Mouse (Mus musculus) embryo, embryonic 11.5 days (tissue): ENCODE data around the gene Ghrhr.

Source experiments
- DNase-seq: peaks from one replicate; pipeline ENCODE4 v3.0.0-alpha.2; 2012; ENCODE audit warnings: low read depth, low spot score

Ghrhr gene

GRCm38 (mm10) chr6:55353711-55354445 lies 22.2 kb upstream of the Ghrhr start:
- no peak for DNase-seq

DNA sequence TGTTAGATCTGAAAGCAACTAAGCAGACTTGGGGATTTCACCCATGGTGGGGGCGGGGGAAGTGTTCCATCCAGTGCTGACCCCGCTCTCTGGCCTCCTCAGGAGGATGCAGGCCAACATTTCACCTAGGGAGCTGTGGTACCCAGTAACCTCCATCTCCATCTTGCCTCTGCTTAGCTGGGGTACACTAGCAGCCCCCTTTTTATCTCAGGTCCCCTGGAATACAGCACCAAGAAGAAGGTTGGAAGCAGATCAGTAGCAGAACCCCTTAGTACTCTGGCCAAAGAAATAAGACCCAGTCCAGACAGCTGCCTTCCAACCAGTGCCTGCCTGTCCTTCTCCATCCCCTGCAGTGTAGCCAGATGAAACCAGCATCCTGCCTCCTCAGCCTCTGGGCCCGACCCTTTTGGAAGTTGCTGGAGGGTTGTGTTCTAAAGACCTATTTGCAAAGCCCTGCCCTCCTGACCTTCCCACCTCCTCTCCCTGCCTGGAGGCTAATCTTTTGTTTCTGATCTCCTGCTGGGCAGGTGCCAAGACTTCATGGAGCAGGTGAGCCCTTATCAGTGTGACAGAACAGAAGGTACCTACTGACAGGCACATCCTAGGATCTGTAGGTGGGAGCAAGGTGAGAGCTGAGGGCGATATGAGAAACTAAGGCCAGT lies 21.5 kb upstream of the Ghrhr start:
- DNase-seq = no peak

DNA sequence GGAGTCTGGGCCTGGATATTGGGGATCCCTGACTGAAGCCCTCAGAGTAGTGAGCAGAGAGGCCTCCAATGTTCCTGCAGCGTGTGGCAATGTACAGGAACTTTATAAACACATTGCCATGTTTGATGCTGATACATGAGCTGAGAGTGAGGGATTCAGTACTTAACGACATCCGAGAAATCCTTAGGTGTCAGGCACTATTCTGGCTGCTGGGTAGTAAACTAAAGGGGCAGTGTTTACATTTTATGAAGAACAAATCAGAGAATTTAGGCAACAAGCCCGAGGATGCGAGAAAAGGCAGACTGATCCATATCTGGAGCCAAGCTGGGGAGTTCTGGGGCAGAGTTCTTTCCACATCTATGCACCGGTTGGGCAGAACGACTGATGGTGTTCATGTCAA lies 20.5 kb upstream of the Ghrhr start:
- no peak for DNase-seq

DNA sequence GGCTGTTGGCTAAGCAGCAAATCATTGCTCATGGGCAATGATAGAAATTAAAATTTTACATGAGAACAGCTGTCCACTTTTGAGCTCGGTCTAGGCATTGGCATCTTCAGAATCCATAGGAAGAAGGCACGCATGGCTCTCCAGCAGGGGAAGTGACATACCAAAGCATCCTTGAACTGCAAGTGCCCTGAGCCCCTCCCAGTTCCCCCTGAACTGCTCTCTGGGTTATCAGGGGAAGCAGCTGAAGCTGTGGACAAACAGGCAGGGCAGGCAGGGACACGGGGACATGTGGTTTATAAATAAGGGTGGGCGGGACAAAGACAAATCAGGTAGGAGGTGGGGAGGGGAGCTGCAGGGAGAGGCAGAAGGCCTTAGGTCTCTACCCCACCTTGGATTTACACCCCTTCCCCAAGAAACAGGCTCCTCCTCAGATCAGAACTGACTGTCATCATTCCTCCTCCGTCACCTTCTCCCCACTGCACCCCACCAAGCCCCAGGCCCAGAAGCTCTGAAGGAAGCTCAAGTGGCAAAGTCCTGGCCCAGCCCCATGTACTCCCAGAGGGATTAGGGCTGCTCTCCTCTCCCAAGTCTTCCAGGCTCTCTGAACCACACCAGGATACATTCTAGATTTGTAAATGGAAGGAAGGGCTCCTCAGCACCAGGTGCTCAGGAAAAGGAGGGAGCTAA lies 19.9 kb upstream of the Ghrhr start:
- no peak for DNase-seq

DNA sequence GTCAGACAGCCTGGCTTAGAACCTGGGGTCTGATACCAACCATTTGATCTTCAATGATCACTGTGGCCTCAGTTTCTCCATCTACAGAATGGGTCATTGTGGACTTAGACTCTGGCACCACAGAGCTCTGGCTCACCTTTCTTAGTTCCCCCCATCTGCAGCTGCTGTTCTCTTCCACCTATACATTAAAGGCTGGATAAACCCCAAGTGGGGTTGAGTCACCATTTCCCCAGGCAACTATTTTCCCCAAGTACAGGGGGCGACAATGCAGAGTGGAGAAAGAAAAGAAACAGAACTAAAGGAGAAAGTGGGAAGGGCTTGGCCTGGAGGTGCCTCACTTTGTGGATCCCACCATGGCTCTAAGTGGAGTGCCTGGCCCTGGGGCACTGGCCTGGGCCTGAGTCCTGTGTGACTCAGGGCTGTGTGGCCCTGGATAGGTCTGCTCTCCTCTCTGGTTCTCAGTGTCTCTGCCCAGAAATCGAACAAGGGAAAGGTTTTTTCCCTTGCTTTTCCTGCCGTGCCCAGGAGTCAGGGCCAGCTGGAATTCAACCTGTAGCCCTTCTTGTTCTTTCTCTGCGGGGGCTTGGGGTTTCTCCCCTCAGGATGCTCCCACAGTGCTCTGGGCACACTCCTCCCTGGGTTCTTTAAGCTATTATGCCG lies 19.0 kb upstream of the Ghrhr start:
- no peak for DNase-seq

GRCm38 (mm10) chr6:55357636-55358031 lies 18.5 kb upstream of the Ghrhr start:
- DNase-seq = no peak

DNA sequence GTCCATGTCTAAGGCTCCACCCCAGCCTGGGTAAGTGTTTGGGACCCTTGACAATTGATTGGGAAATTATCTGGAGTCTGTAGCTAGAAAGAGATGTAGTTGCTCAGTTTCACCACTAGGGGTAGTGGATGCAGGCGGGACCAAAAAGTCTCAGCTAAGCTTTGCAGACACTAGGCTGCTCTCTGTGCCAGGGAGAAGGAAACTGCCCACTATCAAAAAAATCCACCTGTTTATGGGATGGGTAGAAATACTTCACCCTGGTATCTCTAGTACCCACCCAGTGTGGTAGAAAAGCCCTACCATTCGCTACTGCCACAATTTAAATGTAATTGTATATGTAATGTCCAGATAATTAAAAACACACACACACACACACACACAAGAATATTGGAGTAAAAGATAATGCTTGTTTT lies 17.4 kb upstream of the Ghrhr start:
- DNase-seq = peak; percentile 35

DNA sequence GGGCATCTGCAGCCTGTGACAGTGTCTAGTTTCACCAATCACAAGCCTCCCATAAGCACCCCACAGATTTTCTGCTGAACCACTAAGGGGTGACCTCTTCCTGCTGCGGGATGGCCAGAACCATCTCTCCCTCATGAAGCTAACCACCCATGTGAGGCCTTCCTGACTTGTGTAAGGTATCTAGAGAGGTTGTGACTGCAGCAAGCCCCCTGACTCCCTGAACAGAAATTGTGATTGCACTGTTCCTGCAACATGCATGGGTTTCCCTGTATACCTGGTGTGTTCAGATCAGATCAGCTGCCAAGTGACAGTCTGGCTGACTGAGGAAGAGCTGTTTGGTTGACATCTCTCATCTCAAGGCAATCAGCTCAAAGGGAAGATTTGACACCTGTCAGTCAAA lies 13.4 kb upstream of the Ghrhr start:
- DNase-seq = no peak

- no peak for DNase-seq
Measured at GRCm38 (mm10) chr6:55367126-55367525, 9.0 kb upstream of the Ghrhr start.

GRCm38 (mm10) chr6:55370831-55371230 lies 5.3 kb upstream of the Ghrhr start:
- no peak for DNase-seq

DNA sequence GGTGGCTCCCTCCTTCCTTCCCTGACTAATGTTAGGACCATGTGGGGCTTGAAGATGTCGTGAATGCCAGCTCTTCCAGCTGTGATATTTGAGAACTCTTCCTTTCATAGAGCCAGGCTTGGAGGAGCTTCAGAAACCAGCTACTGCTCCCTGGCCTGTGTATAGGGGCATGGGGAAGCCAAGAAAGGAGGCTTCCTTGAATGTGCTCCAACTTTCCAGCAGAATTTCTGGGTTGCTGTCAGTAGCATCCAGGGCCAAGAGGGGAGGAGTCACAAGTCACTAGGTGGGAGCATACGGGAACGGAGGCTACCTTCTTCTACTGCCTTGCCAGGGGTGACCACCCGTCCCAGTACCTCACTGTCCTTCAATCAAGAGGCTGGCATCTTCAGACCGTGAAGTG lies 416 bp downstream of the Ghrhr start:
- DNase-seq = no peak

DNA sequence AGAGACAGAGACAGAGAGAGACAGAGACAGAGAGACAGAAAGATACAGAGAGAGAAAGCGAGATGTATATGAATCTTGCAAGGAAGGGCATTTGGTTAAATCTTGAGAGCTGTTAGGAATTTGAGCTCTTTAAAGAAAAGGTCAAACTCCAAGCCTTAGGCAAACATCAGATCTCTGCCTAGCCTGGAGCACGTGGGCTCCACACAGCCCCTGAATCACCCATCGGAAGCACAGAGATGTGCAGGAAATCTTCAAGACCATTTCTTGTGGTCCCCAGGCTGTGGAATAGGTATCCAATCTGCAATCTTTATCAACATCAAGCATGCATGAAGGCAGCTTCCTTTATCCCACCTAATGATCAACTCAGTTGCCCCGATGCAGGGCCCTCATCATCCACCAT lies 1.4 kb downstream of the Ghrhr start:
- no peak for DNase-seq

DNA sequence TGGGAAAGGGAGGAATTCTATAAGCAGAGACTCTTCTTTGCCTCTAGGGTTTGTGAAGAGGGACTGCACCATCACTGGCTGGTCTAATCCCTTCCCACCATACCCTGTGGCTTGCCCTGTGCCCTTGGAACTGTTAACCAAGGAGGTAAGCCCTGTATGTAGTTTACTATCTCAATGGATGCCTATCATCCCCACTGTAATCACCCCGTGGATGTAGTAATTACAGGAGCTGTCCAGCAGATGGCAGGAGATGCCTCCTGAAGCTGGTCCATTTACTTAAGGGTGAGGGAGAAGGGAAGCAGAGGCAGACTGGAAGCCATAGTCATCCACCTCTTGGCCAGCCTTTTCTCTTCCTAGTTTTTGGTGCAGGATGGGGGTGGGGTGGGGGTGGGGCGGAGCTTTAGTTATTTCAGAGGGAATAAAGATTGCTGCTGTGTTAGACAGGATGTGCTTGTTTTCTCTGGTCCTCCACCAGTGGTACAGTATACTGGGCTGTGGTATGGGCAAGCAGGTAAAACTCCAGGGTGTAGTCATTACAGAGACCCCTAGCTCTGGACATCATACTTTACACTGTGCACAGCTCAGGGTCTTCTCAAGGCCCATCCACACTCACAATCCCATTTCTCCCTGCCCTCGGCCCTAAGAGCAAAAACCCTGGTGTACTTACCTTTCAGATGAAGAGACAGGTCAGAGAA lies 3.7 kb downstream of the Ghrhr start:
- peak; percentile 45 for DNase-seq

- DNase-seq = no peak
Measured at GRCm38 (mm10) chr6:55381966-55382365, 5.9 kb downstream of the Ghrhr start.

DNA sequence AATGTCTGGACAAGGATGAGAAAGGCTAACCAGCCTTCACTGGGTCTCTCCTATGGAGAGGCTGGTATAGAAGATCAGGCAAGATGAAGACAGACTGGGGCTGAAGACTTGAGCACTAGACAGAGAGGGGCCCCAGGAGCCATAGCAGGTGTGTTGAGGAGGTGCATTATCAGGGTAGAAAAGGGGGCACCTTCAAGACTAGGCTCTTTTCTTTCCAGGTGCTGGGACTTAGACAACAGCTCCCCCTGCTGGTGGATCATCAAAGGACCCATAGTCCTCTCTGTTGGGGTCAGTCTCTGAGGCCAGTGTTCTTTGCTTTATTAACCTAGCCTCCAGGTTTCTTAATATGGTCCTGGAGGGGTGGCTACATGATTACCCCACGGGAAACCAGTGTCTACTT lies 7.8 kb downstream of the Ghrhr start:
- peak; percentile 45 for DNase-seq

- no peak for DNase-seq
Measured at GRCm38 (mm10) chr6:55384356-55384951, 8.4 kb downstream of the Ghrhr start.

GRCm38 (mm10) chr6:55388546-55389169 lies 12.6 kb downstream of the Ghrhr start:
- DNase-seq = no peak

- no peak for DNase-seq
Measured at GRCm38 (mm10) chr6:55389321-55389720, 13.2 kb downstream of the Ghrhr start.

DNA sequence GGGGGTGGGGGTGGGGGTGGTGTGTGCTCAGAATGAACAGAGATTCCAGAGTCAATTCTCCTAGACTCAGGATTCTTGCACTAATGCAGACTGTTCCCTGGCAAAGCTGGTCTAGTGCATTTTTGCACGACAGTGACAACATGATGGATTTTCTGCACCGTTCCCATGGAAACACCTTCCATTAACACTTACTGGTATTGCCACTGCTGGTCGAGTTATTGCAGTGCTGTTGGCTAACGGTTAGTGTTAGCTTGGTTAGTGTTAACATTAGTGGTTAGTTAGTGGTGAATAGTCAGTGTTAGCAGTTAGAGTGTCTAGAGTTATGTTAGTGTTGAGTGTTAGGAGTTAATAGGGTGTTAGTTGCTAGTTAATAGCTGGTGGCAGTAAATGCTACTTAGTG lies 15.7 kb downstream of the Ghrhr start:
- peak; percentile 39 for DNase-seq

- DNase-seq = peak; percentile 66
Measured at GRCm38 (mm10) chr6:55392453-55392852, 16.4 kb downstream of the Ghrhr start.

- no peak for DNase-seq
Measured at GRCm38 (mm10) chr6:55394854-55395253, 18.8 kb downstream of the Ghrhr start.
